Mouse (Mus musculus): ENCODE results near the gene Itgb7.

The Itgb7 gene

GRCm38 (mm10) chr15:102231748-102232147, at the start of gene Itgb7:
TSS of gene Itgb7 (minus strand) at chr15:102231944.
- no peak for DNase-seq (ENCODE audit: low read depth, low spot score)

DNA sequence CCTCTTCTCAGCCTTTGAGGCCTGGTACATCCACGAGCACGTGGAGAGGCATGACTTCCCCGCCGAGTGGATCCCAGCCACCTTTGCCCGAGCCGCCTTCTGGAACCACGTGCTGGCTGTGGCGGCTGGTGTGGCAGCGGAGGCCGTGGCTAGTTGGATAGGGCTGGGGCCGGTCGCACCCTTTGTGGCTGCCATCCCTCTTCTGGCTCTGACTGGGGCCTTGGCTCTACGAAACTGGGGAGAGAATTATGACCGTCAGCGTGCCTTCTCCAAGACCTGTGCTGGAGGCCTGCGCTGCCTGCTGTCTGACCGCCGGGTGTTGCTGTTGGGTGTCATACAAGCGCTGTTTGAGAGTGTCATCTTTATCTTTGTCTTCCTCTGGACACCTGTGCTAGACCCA, 48.9 kb upstream of the Itgb7 start:
- no peak for DNase-seq (ENCODE audit: low read depth, low spot score)

DNA sequence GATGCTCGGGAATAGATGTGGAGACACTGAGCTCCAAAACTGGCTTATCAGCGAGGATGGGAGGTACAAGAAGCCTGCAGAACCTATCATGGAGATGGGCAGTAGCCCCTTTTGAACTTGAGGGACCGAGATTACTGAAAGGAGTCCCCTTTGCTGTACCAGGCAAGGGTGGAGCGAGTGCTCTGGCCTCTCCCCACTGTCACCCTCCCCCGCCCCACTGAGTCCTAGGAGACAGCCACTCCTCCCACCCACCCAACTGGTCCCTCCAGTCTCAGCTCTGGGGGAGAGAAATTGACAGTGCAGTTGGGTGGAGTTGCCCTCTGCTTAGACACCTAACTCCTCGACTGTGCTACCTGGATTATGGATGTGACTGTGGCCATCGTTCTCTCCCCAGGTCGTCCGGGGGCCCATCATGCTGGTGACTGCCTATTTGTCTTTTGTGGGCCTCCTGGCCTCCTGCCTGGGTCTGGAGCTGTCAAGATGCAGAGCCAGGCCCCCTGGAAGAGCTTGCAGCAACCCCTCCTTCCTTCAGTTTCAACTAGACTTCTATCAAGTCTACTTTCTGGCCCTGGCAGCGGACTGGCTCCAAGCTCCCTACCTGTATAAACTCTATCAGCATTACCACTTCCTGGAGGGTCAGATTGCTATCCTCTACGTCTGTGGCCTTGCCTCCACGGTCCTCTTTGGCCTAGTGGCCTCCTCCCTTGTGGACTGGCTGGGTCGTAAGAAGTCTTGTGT, 48.2 kb upstream of the Itgb7 start:
- no peak for DNase-seq (ENCODE audit: low read depth, low spot score)

GRCm38 (mm10) chr15:102279092-102279782, 47.5 kb upstream of the Itgb7 start, which contains the start of gene Mfsd5:
TSS of gene Mfsd5 (plus strand) at chr15:102279454.
- peak; percentile 90 for DNase-seq (ENCODE audit: low read depth, low spot score)

GRCm38 (mm10) chr15:102278726-102279091, 47.0 kb upstream of the Itgb7 start:
- DNase-seq (ENCODE audit: low read depth, low spot score) = no peak

- DNase-seq (ENCODE audit: low read depth, low spot score) = no peak
Measured at GRCm38 (mm10) chr15:102273982-102274716, 42.4 kb upstream of the Itgb7 start.

DNA sequence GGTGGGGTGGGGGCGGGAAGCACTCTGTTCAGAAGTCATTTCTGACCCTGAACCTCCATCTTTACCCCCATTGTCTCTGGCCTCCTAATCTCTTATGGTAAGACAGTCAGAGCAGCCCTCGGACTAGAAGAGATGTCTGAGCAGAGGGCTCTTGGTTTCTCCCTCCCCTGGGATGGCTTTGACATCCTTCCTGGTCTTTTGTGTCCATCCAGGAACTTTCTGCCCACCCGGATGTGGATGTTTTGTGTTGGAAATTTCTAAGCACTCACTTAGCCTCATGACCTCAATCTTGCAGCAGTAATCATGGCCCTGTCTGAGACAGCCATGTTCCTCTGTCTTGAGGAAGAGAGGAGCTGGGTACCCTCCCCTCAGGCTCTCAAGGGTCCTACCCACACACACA, 39.7 kb upstream of the Itgb7 start:
- DNase-seq (ENCODE audit: low read depth, low spot score) = no peak

DNA sequence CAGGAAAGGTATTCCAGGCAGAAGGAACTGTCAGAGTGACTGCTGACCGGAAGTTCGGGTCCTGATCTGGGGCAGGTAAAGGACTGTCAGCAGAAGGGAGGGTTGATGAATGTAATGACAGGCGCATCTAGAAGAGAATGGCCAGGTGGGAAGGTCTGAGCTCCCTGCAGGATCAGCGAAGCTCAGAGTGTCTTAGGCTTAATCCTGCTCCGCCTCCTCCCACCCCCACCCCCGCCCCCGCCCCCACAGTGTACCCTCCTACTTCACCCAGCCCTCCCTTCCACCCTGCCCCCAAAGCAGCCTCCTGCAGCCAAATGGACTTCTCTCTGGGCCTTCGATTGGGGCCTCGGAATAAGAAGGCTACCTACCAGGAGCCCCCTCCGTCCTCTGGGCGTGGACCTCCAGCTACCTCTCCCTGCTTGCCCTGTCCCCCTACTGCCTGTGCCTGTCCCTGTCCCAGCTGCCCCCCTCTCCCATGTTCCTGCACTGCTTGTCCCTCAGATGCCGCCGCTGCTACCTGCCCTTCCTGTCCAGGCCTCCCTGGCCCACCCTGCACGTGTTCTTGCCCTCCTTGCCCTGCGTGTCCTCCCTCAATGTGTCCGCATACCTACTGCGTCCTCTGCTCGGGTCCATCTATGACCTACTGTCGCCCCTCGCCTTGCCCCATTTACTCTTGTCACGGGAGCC, 38.7 kb upstream of the Itgb7 start, which contains the start of gene Gm9918:
Gene Gm9918, plus strand, starts transcription at position 290 of the 687 bp plus-strand sequence.
- DNase-seq (ENCODE audit: low read depth, low spot score) = no peak

GRCm38 (mm10) chr15:102265548-102265947, 33.8 kb upstream of the Itgb7 start:
- DNase-seq (ENCODE audit: low read depth, low spot score) = no peak

- DNase-seq (ENCODE audit: low read depth, low spot score) = no peak
Measured at GRCm38 (mm10) chr15:102263037-102263436, 31.3 kb upstream of the Itgb7 start.

DNA sequence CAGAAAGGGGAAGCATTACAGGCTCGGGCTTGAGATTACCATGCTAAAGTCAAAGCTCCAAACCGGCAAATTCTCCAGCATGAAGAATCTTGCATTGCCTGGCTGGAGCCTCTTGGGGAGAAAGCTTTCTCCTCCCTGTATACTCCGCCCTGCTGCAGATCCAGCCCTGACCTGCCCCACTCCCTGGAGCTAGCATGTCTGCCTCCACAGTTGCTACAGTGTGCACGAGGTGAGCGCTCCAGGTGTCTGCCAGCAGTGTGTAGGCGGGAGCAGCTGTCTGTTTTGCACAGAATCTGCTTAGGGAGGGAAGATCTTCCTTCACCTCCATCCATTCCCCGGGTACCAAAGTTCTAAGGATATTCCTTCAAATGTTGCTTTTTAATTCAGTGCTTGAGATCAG, 30.8 kb upstream of the Itgb7 start:
- DNase-seq (ENCODE audit: low read depth, low spot score) = no peak

DNA sequence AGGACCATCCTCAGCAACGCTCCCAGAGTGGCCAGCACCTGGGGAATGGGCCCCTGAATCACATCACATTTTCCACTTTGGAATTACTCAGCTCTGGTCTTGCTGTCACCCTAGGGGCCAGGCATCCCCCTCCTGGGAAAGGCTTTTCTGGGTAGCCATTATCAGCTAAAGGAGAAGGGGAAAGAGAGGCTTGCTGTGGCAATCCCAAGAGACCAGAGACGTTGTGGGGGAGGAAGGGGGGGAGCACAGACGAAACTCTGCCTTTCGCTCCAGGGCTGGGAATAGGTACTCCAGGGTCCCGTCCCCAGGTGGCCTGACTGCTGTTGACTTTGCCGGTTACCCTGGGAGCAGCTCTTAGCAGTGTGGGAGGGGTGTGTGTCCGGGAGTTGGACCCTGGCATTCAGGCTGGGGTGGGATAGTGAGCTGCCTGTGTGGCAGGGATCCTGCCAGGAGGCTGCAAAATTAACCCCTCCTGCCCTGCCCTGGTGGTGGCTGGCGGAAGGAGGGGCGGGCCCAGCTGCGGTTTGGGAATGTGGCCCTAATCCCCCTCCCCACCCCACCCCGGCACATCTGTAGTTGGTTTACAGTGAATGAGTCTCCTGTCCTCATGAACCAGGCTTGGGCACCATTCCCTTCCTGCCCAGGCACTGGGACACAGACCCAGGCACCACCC, 27.0 kb upstream of the Itgb7 start:
- no peak for DNase-seq (ENCODE audit: low read depth, low spot score)

DNA sequence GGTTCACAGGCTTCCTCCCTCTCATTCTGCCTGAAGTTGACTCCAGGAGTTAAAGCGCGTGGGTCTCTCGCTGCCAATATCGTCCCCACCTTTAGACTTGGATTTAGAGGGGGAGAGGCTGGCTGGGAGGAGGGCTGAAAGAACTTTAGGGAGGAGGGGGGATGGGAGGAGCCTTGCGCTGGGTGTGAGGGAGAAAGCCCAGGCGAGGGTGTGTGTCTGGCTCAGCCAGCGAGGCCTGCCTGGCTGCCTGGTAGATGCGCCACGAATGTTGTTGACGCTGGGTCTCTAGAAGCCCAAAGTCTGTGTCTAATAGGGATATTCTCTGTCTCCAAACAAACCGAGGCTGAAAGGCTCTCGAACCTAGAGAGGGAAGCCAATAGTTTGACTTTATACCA, 26.3 kb upstream of the Itgb7 start:
- DNase-seq (ENCODE audit: low read depth, low spot score) = no peak

DNA sequence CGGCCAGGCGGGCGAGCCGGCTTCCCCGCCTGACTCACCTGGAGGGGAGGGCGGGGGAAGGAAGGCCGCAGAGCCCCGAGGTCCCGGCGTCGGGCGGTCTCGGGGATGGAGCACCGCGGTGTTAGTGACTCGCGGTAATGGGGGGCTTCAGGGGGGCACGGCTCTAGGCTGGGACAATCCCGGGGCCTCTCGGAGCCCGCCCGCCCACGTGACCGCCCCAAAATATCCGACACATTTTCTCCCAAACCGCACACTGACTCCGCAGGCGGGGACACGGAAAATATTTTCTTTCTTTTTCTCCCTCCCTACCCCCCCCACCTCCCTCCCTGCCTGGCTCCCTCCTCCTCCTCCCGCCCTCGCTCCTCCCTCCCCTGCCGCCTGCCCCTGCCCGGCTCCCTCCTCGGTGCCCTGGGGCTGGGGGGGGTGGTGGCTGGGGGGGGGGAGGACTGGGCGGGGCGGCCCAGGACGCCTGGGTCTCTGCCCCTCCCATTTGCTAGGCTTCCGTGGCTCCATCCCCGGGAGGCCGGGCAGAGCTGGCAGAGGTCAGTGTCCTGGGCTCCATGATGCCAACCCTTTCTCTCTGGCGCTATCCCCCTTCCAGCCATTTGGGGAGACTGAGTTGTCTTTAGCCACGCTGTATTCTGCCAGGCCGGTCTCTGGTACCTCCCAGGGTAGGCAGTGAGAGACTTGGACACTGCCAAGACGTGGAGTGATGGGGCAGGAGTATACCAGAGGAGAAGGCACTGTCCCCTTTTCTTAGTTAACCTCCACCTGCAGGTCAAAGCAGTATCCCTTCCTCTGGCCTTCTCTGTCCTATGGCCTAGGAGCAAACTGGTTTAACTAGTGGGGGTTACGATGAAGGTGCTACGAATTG, 25.7 kb upstream of the Itgb7 start, which contains the start of gene Rarg:
Gene Rarg, minus strand, starts transcription at position 316 of the 874 bp plus-strand sequence.
- DNase-seq (ENCODE audit: low read depth, low spot score) = no peak

GRCm38 (mm10) chr15:102256431-102257201, 24.9 kb upstream of the Itgb7 start:
- DNase-seq (ENCODE audit: low read depth, low spot score) = no peak

DNA sequence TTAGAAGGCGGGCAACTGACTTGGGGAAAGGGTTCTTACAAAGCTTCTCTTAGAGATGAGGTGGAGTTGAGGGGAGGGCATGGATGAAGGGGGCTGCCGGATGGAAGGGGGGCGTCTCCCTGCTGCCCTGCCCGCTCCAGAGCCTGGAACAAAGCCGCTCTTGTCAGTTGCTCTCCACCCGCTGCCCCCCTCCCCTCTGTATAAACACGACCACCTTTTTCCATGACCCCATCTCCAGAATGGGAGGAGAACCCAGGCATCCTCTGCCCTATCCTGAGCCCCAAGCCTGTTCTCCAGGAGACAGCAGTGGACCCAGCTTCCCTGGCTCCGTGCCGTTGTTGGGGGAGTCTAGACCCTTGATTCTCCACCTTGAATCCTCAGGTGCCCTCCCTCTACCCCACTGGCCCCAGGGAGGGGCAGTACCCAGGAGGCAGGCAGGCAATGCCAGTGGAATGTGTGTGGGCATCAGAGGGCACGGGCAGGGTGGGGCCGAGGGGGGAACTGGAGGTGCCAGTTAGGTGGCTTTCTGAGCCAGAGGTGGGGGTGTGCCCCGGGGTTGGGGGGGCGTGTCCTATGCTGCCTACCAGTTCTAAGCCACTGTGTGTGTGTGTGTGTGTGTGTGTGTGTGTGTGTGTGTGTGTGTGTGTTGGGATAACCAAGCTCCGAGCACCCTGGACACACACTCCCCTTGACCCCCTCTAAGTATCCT, 24.0 kb upstream of the Itgb7 start:
- no peak for DNase-seq (ENCODE audit: low read depth, low spot score)

DNA sequence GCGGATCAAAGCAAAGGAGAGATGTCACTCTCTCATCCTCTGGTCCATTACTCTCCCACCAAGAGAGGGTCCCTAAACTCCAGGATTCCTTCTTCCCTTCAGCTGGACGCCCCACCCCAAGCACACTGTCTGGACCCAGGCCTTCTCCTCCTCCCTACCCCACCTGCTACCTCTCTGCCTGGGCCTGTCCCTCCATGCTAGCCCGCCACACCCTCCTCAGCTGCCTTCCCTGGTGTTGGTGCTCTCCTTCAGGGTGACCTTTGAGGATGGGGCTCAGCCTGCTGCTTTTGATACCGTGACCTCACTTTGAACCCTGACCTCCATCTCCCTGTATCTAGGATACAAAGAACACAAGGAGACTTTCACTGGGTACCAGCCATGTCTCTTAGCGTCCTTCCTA, 18.8 kb upstream of the Itgb7 start:
- DNase-seq (ENCODE audit: low read depth, low spot score) = no peak

GRCm38 (mm10) chr15:102249967-102250366, 18.2 kb upstream of the Itgb7 start:
- DNase-seq (ENCODE audit: low read depth, low spot score) = no peak

GRCm38 (mm10) chr15:102249251-102249691, 17.5 kb upstream of the Itgb7 start:
- DNase-seq (ENCODE audit: low read depth, low spot score) = no peak
